ENCODE assay signal across 11 mouse cellular contexts in genomic region chr15:10679571-10679970, GRCm38 (mm10). TPM values are rescaled to one million over a fixed set of nuclear protein-coding genes. Genes with fewer than 3 reads are reported as not detected.
DNase-seq lines count a peak whose midpoint lies in the region; ATAC-seq and TF ChIP-seq lines count a peak whose summit lies in the region.
"Had no signal": no experiment of that assay in that cellular context is flagged by ENCODE, and none has a peak within 500 bp of the region (broad histone marks: within the 10 kb centered on the region; RNA-seq: fewer than 3 reads in every experiment).

No protein-coding gene starts in this region.

- H3K4me3 ChIP-seq in heart, adult 2 months = no peak overlapping the region
- H3K4me3 ChIP-seq in heart, embryonic 10.5 days = no peak overlapping the region
- H3K4me3 ChIP-seq in heart, embryonic 12.5 days = no peak overlapping the region
- H3K4me3 ChIP-seq in hindbrain, embryonic 13.5 days = no peak overlapping the region
- H3K4me3 ChIP-seq in hindbrain, embryonic 14.5 days (replicated peaks; ENCODE audit: low read length) = no peak overlapping the region

- TF ChIP-seq POLR2A in heart, adult 2 months (IDR thresholded peaks at IDR 0.05; ENCODE audit: insufficient read depth, low read depth, low read length) = no peak

- H3K9ac ChIP-seq in heart, adult 2 months (ENCODE audit: low read depth, low read length) = no peak overlapping the region
- no peak overlapping the region for H3K9ac ChIP-seq in heart, embryonic 12.5 days
- H3K9ac ChIP-seq in hindbrain, embryonic 13.5 days = no peak overlapping the region
- H3K9ac ChIP-seq in hindbrain, embryonic 14.5 days = no peak overlapping the region
- H3K9ac ChIP-seq: liver, embryonic 14.5 days had no signal

- no peaks in the 10 kb centered on the region for H3K27me3 ChIP-seq in heart, adult 2 months (ENCODE audit: control insufficient read depth, insufficient read depth, low read length)
- H3K27me3 ChIP-seq in heart, embryonic 10.5 days (ENCODE audit: insufficient read depth, poor library complexity, severe bottlenecking) = peaks cover 30% of the 10 kb centered on the region; the same call in 1 of the 2 replicates
- H3K27me3 ChIP-seq in heart, embryonic 12.5 days (replicated peaks) = peaks cover 25% of the 10 kb centered on the region
- H3K27me3 ChIP-seq in hindbrain, embryonic 13.5 days = no peaks in the 10 kb centered on the region
- H3K27me3 ChIP-seq in hindbrain, embryonic 14.5 days (ENCODE audit: control insufficient read depth, insufficient read depth, low read length) = no peaks in the 10 kb centered on the region

- H3K36me3 ChIP-seq in heart, adult 2 months (ENCODE audit: control insufficient read depth, insufficient read depth, low read length) = peaks cover 4% of the 10 kb centered on the region; the same call in 1 of the 2 replicates
- no peaks in the 10 kb centered on the region for H3K36me3 ChIP-seq in heart, embryonic 10.5 days
- H3K36me3 ChIP-seq in heart, embryonic 12.5 days = no peaks in the 10 kb centered on the region
- no peaks in the 10 kb centered on the region for H3K36me3 ChIP-seq in hindbrain, embryonic 13.5 days
- H3K36me3 ChIP-seq in hindbrain, embryonic 14.5 days (replicated peaks; ENCODE audit: control insufficient read depth, insufficient read depth) = no peaks in the 10 kb centered on the region

- H3K4me2 ChIP-seq in heart, embryonic 12.5 days = no peak overlapping the region
- no peak overlapping the region for H3K4me2 ChIP-seq in hindbrain, embryonic 13.5 days
- H3K4me2 ChIP-seq in hindbrain, embryonic 14.5 days (replicated peaks) = no peak overlapping the region

- no peak for TF ChIP-seq EP300 in heart, adult 2 months (IDR thresholded peaks at IDR 0.05; ENCODE audit: insufficient read depth, low read depth, low read length)

- H3K27ac ChIP-seq in heart, adult 2 months = no peak overlapping the region
- H3K27ac ChIP-seq in heart, embryonic 10.5 days = no peak overlapping the region
- H3K27ac ChIP-seq in heart, embryonic 12.5 days (ENCODE audit: poor library complexity, severe bottlenecking) = no peak overlapping the region
- H3K27ac ChIP-seq in hindbrain, embryonic 13.5 days = no peak overlapping the region
- no peak overlapping the region for H3K27ac ChIP-seq in hindbrain, embryonic 14.5 days
- H3K27ac ChIP-seq: hindbrain, postnatal 0 days; liver, embryonic 14.5 days had no signal

- intact Hi-C loops in heart, adult 2 months (cut with DNase I) = no loop called here

- peak; percentile 22; the same call in 1 of the 2 replicates for ATAC-seq in heart, embryonic 12.5 days (ENCODE audit: insufficient number of reproducible peaks, low FRiP score)
- no peak for ATAC-seq in hindbrain, embryonic 13.5 days (ENCODE audit: low FRiP score)
- no peak for ATAC-seq in hindbrain, embryonic 14.5 days (ENCODE audit: low FRiP score)
- ATAC-seq: hindbrain, postnatal 0 days had no signal

- H3K4me1 ChIP-seq in heart, adult 2 months (ENCODE audit: control insufficient read depth, insufficient read depth, low read length) = peaks cover 13% of the 10 kb centered on the region
- peaks cover 4% of the 10 kb centered on the region; the same call in 1 of the 2 replicates for H3K4me1 ChIP-seq in heart, embryonic 10.5 days
- H3K4me1 ChIP-seq in heart, embryonic 12.5 days (replicated peaks) = peaks cover 5% of the 10 kb centered on the region
- peaks cover 8% of the 10 kb centered on the region; the same call in 1 of the 2 replicates for H3K4me1 ChIP-seq in hindbrain, embryonic 13.5 days (replicated peaks)
- H3K4me1 ChIP-seq in hindbrain, embryonic 14.5 days (replicated peaks; ENCODE audit: control insufficient read depth, insufficient read depth, low read length) = no peaks in the 10 kb centered on the region

- 47% methylated on average over 4 of the region's 4 CpGs for WGBS in heart, adult 2 months
- WGBS in heart, embryonic 10.5 days = 69% methylated on average over 4 of the region's 4 CpGs
- WGBS in heart, embryonic 12.5 days = 72% methylated on average over 4 of the region's 4 CpGs
- WGBS in hindbrain, embryonic 13.5 days = 85% methylated on average over 4 of the region's 4 CpGs
- WGBS in hindbrain, embryonic 14.5 days = 93% methylated on average over 4 of the region's 4 CpGs

- no peaks in the 10 kb centered on the region for H3K79me2 ChIP-seq in heart, adult 2 months (replicated peaks; ENCODE audit: control insufficient read depth, insufficient read depth, low read length)

- TF ChIP-seq CTCF in heart, adult 2 months (IDR thresholded peaks at IDR 0.05) = no peak

- DNase-seq in heart, adult 2 months = peak; percentile 25 to 37
- no peak for DNase-seq in heart, embryonic 10.5 days (ENCODE audit: low spot score)
- peak; percentile 44 for DNase-seq in urinary bladder, postnatal 14 days (ENCODE audit: low spot score)
- no peak for DNase-seq in urinary bladder, postnatal 25 days (ENCODE audit: low spot score)
- DNase-seq in T-cell, adult 2 months (ENCODE audit: low spot score) = no peak
- DNase-seq in hindbrain, embryonic 14.5 days (ENCODE audit: low spot score) = no peak
- DNase-seq: midbrain, embryonic 14.5 days had no signal

- H3K9me3 ChIP-seq in heart, embryonic 10.5 days = no peaks in the 10 kb centered on the region
- H3K9me3 ChIP-seq in heart, embryonic 12.5 days (replicated peaks) = no peaks in the 10 kb centered on the region
- H3K9me3 ChIP-seq in hindbrain, embryonic 13.5 days = no peaks in the 10 kb centered on the region
- H3K9me3 ChIP-seq in hindbrain, embryonic 14.5 days (ENCODE audit: control insufficient read depth, low read length) = no peaks in the 10 kb centered on the region

RNA-seq across cellular contexts. Expression of gene Rai14, which starts 34.9 kb away (rescaled TPM):
- 1 to 10 TPM; 3.7 to 4.3 TPM for total RNA-seq in heart, adult 2 months (2021)
- 1.1 and 1.5 TPM in 2 replicates for polyA plus RNA-seq in heart, adult 2 months (2012; rRNA removed)
- polyA plus RNA-seq in heart, embryonic 10.5 days (2016; fragmentation: Nextera tagmentation; extraction: Ambion mirVana) = 24.9 and 34.4 TPM in 2 replicates
- 25.6 and 27.5 TPM in 2 replicates for polyA plus RNA-seq in heart, embryonic 12.5 days (2016; fragmentation: Nextera tagmentation; extraction: Ambion mirVana)
- polyA plus RNA-seq in hindbrain, embryonic 13.5 days (2015; fragmentation: Nextera tagmentation; extraction: Ambion mirVana) = 19.1 and 26.4 TPM in 2 replicates
- polyA plus RNA-seq in hindbrain, embryonic 14.5 days (2014; fragmentation: Nextera tagmentation; extraction: Ambion mirVana) = 11.6 and 12.9 TPM in 2 replicates

Comparison
In these comparisons a context has a peak if more than half of its experiments do, and no peak if none do; other contexts are left out.
1. DNase-seq: peak in heart, adult 2 months (2 of 2) and urinary bladder, postnatal 14 days (single experiment); none in heart, embryonic 10.5 days (single experiment), urinary bladder, postnatal 25 days (single experiment), T-cell, adult 2 months (single experiment) and hindbrain, embryonic 14.5 days (single experiment).